Mouse (Mus musculus) kidney, embryonic 14.5 days (tissue): Measurements from ENCODE around the gene Insc. TPM values are rescaled to one million over a fixed set of nuclear protein-coding genes. Genes with fewer than 3 reads are reported as not detected.
"Not testable (repeated sequence)": the region's sequence is repeated elsewhere in the genome, so short reads cannot be mapped to it uniquely, and the experiment has no call there.

Source experiments
- ATAC-seq: fragments of 200-750 bp; cut with Nextera tagmentation; 2 replicates; pipeline ENCODE4 v1.8.0; 2017; ENCODE audit warnings: moderate number of reproducible peaks, mild to moderate bottlenecking, moderate TSS enrichment, moderate library complexity; ENCODE audit not compliant: low FRiP score, low TSS enrichment
- H3K27ac ChIP-seq: fragments of 300-500 bp; sonication (generic); 2 replicates; pipeline ENCODE4 v1.5.1; 2014; ENCODE audit warnings: low read depth, mild to moderate bottlenecking, low read length, moderate library complexity, mixed read lengths
- H3K27me3 ChIP-seq: fragments of 300-500 bp; sonication (generic); 2 replicates; pipeline ENCODE4 v1.6.1; 2014; ENCODE audit warnings: mild to moderate bottlenecking, low read length; ENCODE audit not compliant: control insufficient read depth, insufficient read depth
- H3K36me3 ChIP-seq: fragments of 300-500 bp; sonication (generic); 2 replicates; pipeline ENCODE4 v1.6.1; 2014; ENCODE audit warnings: low read length, mixed read lengths; ENCODE audit not compliant: control insufficient read depth, insufficient read depth
- H3K4me1 ChIP-seq: fragments of 300-500 bp; sonication (generic); 2 replicates; pipeline ENCODE4 v1.6.1; 2014; ENCODE audit warnings: low read length, mixed read lengths; ENCODE audit not compliant: control insufficient read depth, insufficient read depth
- H3K4me2 ChIP-seq: fragments of 300-500 bp; sonication (generic); replicated peaks from 2 replicates; pipeline ENCODE4 v1.6.1; 2014; ENCODE audit warnings: low read depth, mild to moderate bottlenecking, low read length
- H3K4me3 ChIP-seq: fragments of 300-500 bp; sonication (generic); 2 replicates; pipeline ENCODE4 v1.5.1; 2014; ENCODE audit warnings: mild to moderate bottlenecking, low read length
- H3K9ac ChIP-seq: fragments of 300-500 bp; sonication (generic); 2 replicates; pipeline ENCODE4 v1.6.1; 2014; ENCODE audit warnings: low read depth, mild to moderate bottlenecking, low read length, moderate library complexity
- H3K9me3 ChIP-seq: fragments of 300-500 bp; sonication (generic); 2 replicates; pipeline ENCODE4 v1.6.1; 2016; ENCODE audit warnings: low read length; ENCODE audit not compliant: control insufficient read depth
- WGBS: fragments of 180-500 bp; shearing (Covaris S2); extraction: QIAGEN DNeasy Blood & Tissue Kit; methylation state at CpG from one replicate; pipeline ENCODE4 v1.1.7; 2014; 5-methylcytosine and 5-hydroxymethylcytosine counted together
- polyA plus RNA-seq: library from polyadenylated mRNA; unstranded; fragments of >200 nt; fragmentation: Nextera tagmentation; extraction: Ambion mirVana; gene quantifications from 2 replicates; pipeline ENCODE4 v1.2.1, GENCODE M21; 2014

The Insc gene
- 1.6 and 1.7 TPM in 2 replicates for polyA plus RNA-seq

GRCm38 (mm10) chr7:114743022-114743780 is at the start of gene Insc:
Gene Insc (plus strand): TSS chr7:114743694.
- Histone ChIP-seq H3K27ac (no peak within 1 kb of the TSS), H3K9ac (no peak within 1 kb of the TSS), H3K36me3 (no peaks in the 10 kb centered on the region), H3K4me2 (no peak within 1 kb of the TSS), H3K4me3 (no peak within 1 kb of the TSS), H3K27me3 (no peaks in the 10 kb centered on the region), H3K9me3 (no peaks in the 10 kb centered on the region), H3K4me1 (peaks cover 8% of the 10 kb centered on the region; the same call in 1 of the 2 replicates)
- 80% methylated on average over 5 of the region's 5 CpGs for WGBS
- ATAC-seq = no peak

GRCm38 (mm10) chr7:114700871-114701270 is 42.6 kb upstream of the Insc start:
- H3K4me2 ChIP-seq = no peak overlapping the region
- H3K36me3 ChIP-seq = no peaks in the 10 kb centered on the region
- no peak overlapping the region for H3K4me3 ChIP-seq
- no peaks in the 10 kb centered on the region for H3K27me3 ChIP-seq
- no peaks in the 10 kb centered on the region for H3K4me1 ChIP-seq
- H3K9ac ChIP-seq = no peak overlapping the region
- no peak for ATAC-seq
- H3K27ac ChIP-seq = no peak overlapping the region
- H3K9me3 ChIP-seq = no peaks in the 10 kb centered on the region
- WGBS = 37% methylated on average over 2 of the region's 2 CpGs

GRCm38 (mm10) chr7:114706716-114707115 is 36.8 kb upstream of the Insc start:
- Histone ChIP-seq H3K27me3 (no peaks in the 10 kb centered on the region), H3K4me2 (no peak overlapping the region), H3K36me3 (no peaks in the 10 kb centered on the region), H3K27ac (no peak overlapping the region), H3K4me3 (no peak overlapping the region), H3K9me3 (no peaks in the 10 kb centered on the region), H3K9ac (no peak overlapping the region), H3K4me1 (no peaks in the 10 kb centered on the region)
- ATAC-seq = no peak
- WGBS = 85% methylated on average over 4 of the region's 4 CpGs

- no peaks in the 10 kb centered on the region for H3K27me3 ChIP-seq
- no peak for ATAC-seq
- H3K27ac ChIP-seq = no peak overlapping the region
- H3K9ac ChIP-seq = no peak overlapping the region
- H3K4me2 ChIP-seq = no peak overlapping the region
- no peaks in the 10 kb centered on the region for H3K9me3 ChIP-seq
- WGBS = 76% methylated on average over 1 of the region's 1 CpGs
- no peaks in the 10 kb centered on the region for H3K36me3 ChIP-seq
- H3K4me3 ChIP-seq = no peak overlapping the region
- H3K4me1 ChIP-seq = no peaks in the 10 kb centered on the region
Measured at GRCm38 (mm10) chr7:114707398-114707797, 36.1 kb upstream of the Insc start.

GRCm38 (mm10) chr7:114710419-114710818 is 33.1 kb upstream of the Insc start:
- H3K9ac ChIP-seq = no peak overlapping the region
- H3K27me3 ChIP-seq = no peaks in the 10 kb centered on the region
- H3K4me1 ChIP-seq = no peaks in the 10 kb centered on the region
- no peak overlapping the region for H3K27ac ChIP-seq
- no peak overlapping the region for H3K4me2 ChIP-seq
- no peaks in the 10 kb centered on the region for H3K9me3 ChIP-seq
- 72% methylated on average over 2 of the region's 2 CpGs for WGBS
- H3K4me3 ChIP-seq = no peak overlapping the region
- no peak for ATAC-seq
- H3K36me3 ChIP-seq = no peaks in the 10 kb centered on the region

GRCm38 (mm10) chr7:114712523-114712922 is 31.0 kb upstream of the Insc start:
- ATAC-seq = no peak
- 78% methylated on average over 1 of the region's 1 CpGs for WGBS

GRCm38 (mm10) chr7:114718300-114718699 is 25.2 kb upstream of the Insc start, which contains the start of gene Calcb:
Gene Calcb (plus strand): TSS chr7:114718643.
- Histone ChIP-seq H3K27ac (no peak within 1 kb of the TSS), H3K4me3 (peak within 1 kb of the TSS; percentile 14; the same call in 1 of the 2 replicates), H3K4me1 (peaks cover 7% of the 10 kb centered on the region; the same call in 1 of the 2 replicates), H3K9ac (peak within 1 kb of the TSS; percentile 31; the same call in 1 of the 2 replicates), H3K4me2 (peak within 1 kb of the TSS; percentile 32), H3K36me3 (no peaks in the 10 kb centered on the region), H3K27me3 (peaks cover 25% of the 10 kb centered on the region), H3K9me3 (no peaks in the 10 kb centered on the region)
- ATAC-seq = no peak
- 5% methylated on average over 11 of the region's 11 CpGs for WGBS

More at GRCm38 (mm10) chr7:114712523-114712922, 31.0 kb upstream of the Insc start:
- Histone ChIP-seq H3K9ac (no peak overlapping the region), H3K27me3 (peaks cover 4% of the 10 kb centered on the region), H3K4me1 (no peaks in the 10 kb centered on the region), H3K4me2 (no peak overlapping the region), H3K9me3 (no peaks in the 10 kb centered on the region), H3K36me3 (no peaks in the 10 kb centered on the region), H3K4me3 (no peak overlapping the region), H3K27ac (no peak overlapping the region)

- peak overlapping the region; percentile 32 for H3K4me2 ChIP-seq
- peak; percentile 78 for ATAC-seq
- H3K9ac ChIP-seq = peak overlapping the region; percentile 31; the same call in 1 of the 2 replicates
- H3K27me3 ChIP-seq = peaks cover 25% of the 10 kb centered on the region
- H3K36me3 ChIP-seq = no peaks in the 10 kb centered on the region
- H3K27ac ChIP-seq = no peak overlapping the region
- WGBS = 5% methylated on average over 17 of the region's 17 CpGs
- no peaks in the 10 kb centered on the region for H3K9me3 ChIP-seq
- H3K4me3 ChIP-seq = no peak overlapping the region; the same call in 1 of the 2 replicates
- H3K4me1 ChIP-seq = peaks cover 7% of the 10 kb centered on the region; the same call in 1 of the 2 replicates
Measured at GRCm38 (mm10) chr7:114719381-114720131, 23.9 kb upstream of the Insc start.

- not testable (repeated sequence) for ATAC-seq, H3K9me3 ChIP-seq, H3K27ac ChIP-seq, H3K27me3 ChIP-seq, H3K36me3 ChIP-seq, H3K4me3 ChIP-seq, H3K9ac ChIP-seq, H3K4me1 ChIP-seq, H3K4me2 ChIP-seq
- 66% methylated on average over 4 of the region's 4 CpGs for whole genome bisulfite sequencing
Measured at GRCm38 (mm10) chr7:114729696-114730095, 13.8 kb upstream of the Insc start.
